Mouse (Mus musculus): Measurements from ENCODE around the gene Pim3.

GRCm38 (mm10) chr15:88863695-88864231 lies 1.8 kb downstream of the Pim3 start:
- no peak for TF ChIP-seq CTCF (IDR thresholded peaks at IDR 0.05; ENCODE audit: borderline replicate concordance, insufficient read depth, low read depth, low read length)
- peak; percentile 35; the same call in 1 of the 2 replicates for TF ChIP-seq POLR2A (IDR thresholded peaks at IDR 0.05; ENCODE audit: borderline replicate concordance, insufficient read depth, low read length)

Measured in cerebellum, adult 2 months (tissue).